Mouse (Mus musculus) cortical plate, adult 2 months (tissue): ENCODE results near the gene Mapk11. TPM values are rescaled to one million over a fixed set of nuclear protein-coding genes. Genes with fewer than 3 reads are reported as not detected.

Experiments used
- H3K27ac ChIP-seq: fragments of 200-500 bp; 2 replicates; pipeline ENCODE4 v1.5.1; 2012; ENCODE audit warnings: low read length, control low read depth, inconsistent platforms; ENCODE audit not compliant: insufficient read depth
- H3K4me1 ChIP-seq: fragments of 200-500 bp; 2 replicates; pipeline ENCODE4 v1.6.1; 2011; ENCODE audit warnings: low read length; ENCODE audit not compliant: control insufficient read depth, insufficient read depth
- H3K4me3 ChIP-seq: fragments of 200-500 bp; 2 replicates; pipeline ENCODE4 v1.5.1; 2011; ENCODE audit warnings: mild to moderate bottlenecking, low read length, control low read depth; ENCODE audit not compliant: insufficient read depth
- CTCF ChIP-seq: fragments of 200-500 bp; IDR thresholded peaks from 2 replicates; pipeline ENCODE4 v1.5.1; 2011; ENCODE audit warnings: mild to moderate bottlenecking, control low read depth, low read length; ENCODE audit not compliant: insufficient read depth; ENCODE audit errors: extremely low read depth
- POLR2A ChIP-seq: fragments of 200-500 bp; IDR thresholded peaks from 2 replicates; pipeline ENCODE4 v1.6.1; 2011; ENCODE audit warnings: mild to moderate bottlenecking, low read length, control low read depth; ENCODE audit not compliant: insufficient read depth; ENCODE audit errors: extremely low read depth
- polyA plus RNA-seq: library from polyadenylated mRNA; depleted of rRNA; stranded (reverse); fragments of >200 nt; gene quantifications from 2 replicates; pipeline ENCODE4 v1.2.3, GENCODE M21; 2012; rRNA removed

Gene Mapk11
- polyA plus RNA-seq, 1 experiment = 91.5 TPM

DNA sequence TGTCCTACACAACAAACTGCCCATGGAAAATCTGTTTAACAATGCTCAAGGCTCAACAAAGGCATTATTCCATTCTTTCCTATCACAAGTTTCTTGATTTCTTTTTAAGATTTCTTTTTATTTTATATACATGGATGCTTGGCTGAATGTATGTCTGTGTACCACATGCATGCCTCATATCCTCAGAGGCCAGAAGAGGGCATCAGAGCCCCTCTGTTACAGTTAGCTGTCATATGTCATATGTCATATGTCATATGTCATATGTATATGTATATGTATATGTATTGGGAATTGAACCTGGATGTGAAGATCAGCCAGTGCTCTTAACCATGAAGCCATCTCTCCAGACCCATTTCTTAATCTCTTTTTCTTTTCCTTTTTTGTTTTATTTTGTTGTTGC is 31.4 kb downstream of the Mapk11 start:
- H3K27ac ChIP-seq = no peak overlapping the region
- peaks cover 11% of the 10 kb centered on the region for H3K4me1 ChIP-seq
- TF ChIP-seq POLR2A (no peak), CTCF (no peak)
- no peak overlapping the region for H3K4me3 ChIP-seq

GRCm38 (mm10) chr15:89110147-89110546 is 39.3 kb downstream of the Mapk11 start:
- Histone ChIP-seq H3K4me3 (no peak overlapping the region), H3K4me1 (no peaks in the 10 kb centered on the region), H3K27ac (no peak overlapping the region)
- TF ChIP-seq POLR2A (no peak), CTCF (no peak)

DNA sequence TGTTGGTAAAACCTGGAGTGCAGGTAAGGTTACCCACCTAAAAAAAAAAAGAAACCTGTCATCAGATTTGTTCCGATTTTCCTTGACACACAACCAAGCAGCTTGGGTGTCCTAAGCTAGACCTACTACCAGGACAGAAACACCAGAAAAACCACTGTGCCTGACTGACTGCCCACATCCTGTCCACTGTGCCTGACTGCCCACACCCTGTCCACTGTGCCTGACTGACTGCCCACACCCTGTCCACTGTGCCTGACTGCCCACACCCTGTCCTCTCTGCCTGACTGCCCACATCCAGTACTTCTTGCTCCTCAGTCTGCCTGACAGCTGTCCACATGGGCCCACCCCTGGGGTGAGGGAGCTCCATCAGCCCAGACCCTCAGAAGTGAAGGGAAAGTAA is 42.5 kb downstream of the Mapk11 start:
- no peak overlapping the region for H3K4me3 ChIP-seq
- no peaks in the 10 kb centered on the region for H3K4me1 ChIP-seq
- TF ChIP-seq CTCF (no peak), POLR2A (no peak)
- no peak overlapping the region for H3K27ac ChIP-seq

DNA sequence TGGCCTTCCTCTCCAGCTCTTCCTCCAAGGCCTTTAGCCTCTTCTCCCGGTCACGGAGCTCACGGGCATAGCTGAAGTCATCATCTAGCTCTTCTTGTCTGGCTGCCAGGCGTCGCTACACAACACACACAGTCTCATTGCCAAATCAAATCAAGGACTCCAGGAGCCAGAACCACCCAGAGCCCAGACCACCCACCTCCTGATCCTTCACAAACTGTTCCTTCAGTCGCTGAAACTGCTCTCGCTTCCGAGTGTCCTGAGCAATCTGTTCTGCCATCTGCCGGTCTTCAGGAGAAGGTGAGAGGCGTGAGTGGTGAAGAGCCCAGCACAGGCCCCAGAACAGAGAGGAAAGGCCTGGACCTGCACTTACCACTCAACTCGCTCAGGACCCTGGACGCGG is 43.4 kb downstream of the Mapk11 start:
- no peak for TF ChIP-seq POLR2A
- TF ChIP-seq CTCF = no peak
- Histone ChIP-seq H3K27ac (no peak overlapping the region), H3K4me1 (no peaks in the 10 kb centered on the region), H3K4me3 (no peak overlapping the region)

DNA sequence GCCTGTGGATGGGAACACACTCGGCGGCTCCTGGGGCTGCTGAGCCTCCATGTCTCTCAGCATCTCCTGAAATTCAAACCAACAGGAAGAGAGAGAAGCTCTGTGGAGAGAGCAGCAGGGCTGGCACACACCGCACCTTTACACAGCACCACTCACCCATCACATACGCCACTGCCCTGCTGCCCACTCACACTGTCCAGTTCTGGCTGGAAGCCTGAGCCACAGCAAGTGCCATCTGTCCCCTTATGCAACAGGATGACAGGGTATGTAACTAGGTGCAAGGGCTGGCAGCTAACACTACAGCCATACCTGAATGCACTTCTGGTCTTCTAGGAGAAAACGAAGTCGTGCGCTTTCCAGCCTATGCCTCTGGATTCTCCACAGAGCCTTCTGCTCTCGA is 45.0 kb downstream of the Mapk11 start:
- Histone ChIP-seq H3K4me1 (no peaks in the 10 kb centered on the region), H3K27ac (no peak overlapping the region), H3K4me3 (no peak overlapping the region)
- no peak for TF ChIP-seq POLR2A
- no peak for TF ChIP-seq CTCF

DNA sequence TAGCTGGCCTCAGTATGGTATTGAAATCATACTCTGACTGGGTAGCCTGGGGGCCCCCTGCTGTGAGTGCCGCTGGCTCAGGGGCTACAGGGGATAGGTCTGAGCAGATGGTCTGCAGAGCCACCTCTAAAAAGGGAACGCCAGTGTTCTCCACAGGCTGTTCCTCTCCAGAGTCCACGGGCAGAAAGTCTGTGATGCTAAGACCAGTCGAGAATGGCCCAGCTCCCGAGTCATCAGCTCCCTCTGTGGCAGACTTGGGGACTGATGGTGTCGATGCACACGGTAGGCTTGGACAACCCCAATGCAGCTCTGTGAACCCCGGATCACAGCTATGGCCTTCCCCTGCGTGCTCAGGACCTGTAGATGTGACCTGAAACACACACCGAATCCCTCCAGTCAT is 45.5 kb downstream of the Mapk11 start:
- Histone ChIP-seq H3K4me1 (no peaks in the 10 kb centered on the region), H3K4me3 (no peak overlapping the region), H3K27ac (no peak overlapping the region)
- TF ChIP-seq POLR2A = no peak
- no peak for TF ChIP-seq CTCF

GRCm38 (mm10) chr15:89102646-89103045 is 46.8 kb downstream of the Mapk11 start:
- H3K4me3 ChIP-seq = no peak overlapping the region
- TF ChIP-seq CTCF (no peak), POLR2A (no peak)
- H3K27ac ChIP-seq = no peak overlapping the region
- H3K4me1 ChIP-seq = no peaks in the 10 kb centered on the region

- H3K4me1 ChIP-seq = no peaks in the 10 kb centered on the region
- H3K27ac ChIP-seq = no peak overlapping the region
- TF ChIP-seq CTCF (no peak), POLR2A (0 out of 2 replicates have a peak, but pooled peaks have one; percentile 6)
- H3K4me3 ChIP-seq = no peak overlapping the region
Measured at GRCm38 (mm10) chr15:89100823-89101222, 48.6 kb downstream of the Mapk11 start.

DNA sequence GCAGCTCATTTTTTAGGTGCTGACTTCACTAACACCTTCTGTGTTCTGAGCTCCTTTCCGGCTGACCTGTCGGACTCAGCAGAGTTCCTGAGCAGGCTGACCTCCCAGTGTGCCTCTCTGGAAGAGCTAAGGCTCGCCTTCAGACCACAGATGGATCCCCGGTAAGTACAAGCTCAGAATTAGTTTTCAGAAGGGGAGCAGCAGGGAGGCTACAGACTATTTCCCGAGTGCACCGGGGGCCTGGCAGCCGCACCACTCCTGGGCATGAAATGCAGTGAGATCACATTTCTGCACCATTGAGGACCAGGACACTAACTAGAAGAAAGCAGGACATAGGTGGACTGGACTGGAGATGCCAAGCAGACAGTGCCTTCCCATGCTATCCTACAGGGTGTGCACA is 50.8 kb downstream of the Mapk11 start:
- no peak overlapping the region for H3K4me3 ChIP-seq
- no peak overlapping the region for H3K27ac ChIP-seq
- TF ChIP-seq CTCF = no peak
- TF ChIP-seq POLR2A = no peak
- no peaks in the 10 kb centered on the region for H3K4me1 ChIP-seq

- TF ChIP-seq POLR2A (no peak), CTCF (no peak)
- Histone ChIP-seq H3K27ac (no peak overlapping the region), H3K4me1 (no peaks in the 10 kb centered on the region), H3K4me3 (no peak overlapping the region)
Measured at GRCm38 (mm10) chr15:89097450-89097849, 52.0 kb downstream of the Mapk11 start.

Other genes with a start within 250 kb of the Mapk11 start
- 1.6 and 2.2 TPM in 2 replicates for gene Ttll8, start 195.2 kb downstream of the Mapk11 start, polyA plus RNA-seq
- gene Mlc1, start 170.6 kb downstream of the Mapk11 start, polyA plus RNA-seq = 155 and 162 TPM in 2 replicates
- gene Mov10l1, start 166.7 kb downstream of the Mapk11 start, polyA plus RNA-seq = not detected in 2 replicates
- 105 and 116 TPM in 2 replicates for gene Panx2, start 89.9 kb downstream of the Mapk11 start, polyA plus RNA-seq
- gene Trabd, start 74.5 kb downstream of the Mapk11 start, polyA plus RNA-seq = 18.5 and 19.9 TPM in 2 replicates
- 37.1 and 38.5 TPM in 2 replicates for gene Selenoo, start 60.5 kb downstream of the Mapk11 start, polyA plus RNA-seq
- 31.8 and 34.1 TPM in 2 replicates for gene Tubgcp6, start 26.5 kb downstream of the Mapk11 start, polyA plus RNA-seq
- gene Hdac10, start 20.9 kb downstream of the Mapk11 start, polyA plus RNA-seq = 31.3 and 36.0 TPM in 2 replicates
- gene Mapk12, start 8.9 kb downstream of the Mapk11 start, polyA plus RNA-seq = 21.0 and 22.3 TPM in 2 replicates
- gene Plxnb2, start 31.2 kb upstream of the Mapk11 start, polyA plus RNA-seq = 51.0 and 52.9 TPM in 2 replicates
- gene Dennd6b, start 46.9 kb upstream of the Mapk11 start, polyA plus RNA-seq = 137 and 148 TPM in 2 replicates
- 119 and 135 TPM in 2 replicates for gene Ppp6r2, start 61.9 kb upstream of the Mapk11 start, polyA plus RNA-seq
- gene Sbf1, start 165.7 kb upstream of the Mapk11 start, polyA plus RNA-seq = 264 and 276 TPM in 2 replicates
- not detected in 2 replicates for gene Adm2, start 173.1 kb upstream of the Mapk11 start, polyA plus RNA-seq
- gene Miox, start 184.8 kb upstream of the Mapk11 start, polyA plus RNA-seq = not detected in 2 replicates
- 12.8 and 13.5 TPM in 2 replicates for gene Lmf2, start 206.0 kb upstream of the Mapk11 start, polyA plus RNA-seq
- gene Ncaph2, start 206.1 kb upstream of the Mapk11 start, polyA plus RNA-seq = 119 TPM in 2 replicates
- 35.2 and 36.9 TPM in 2 replicates for gene Sco2, start 224.2 kb upstream of the Mapk11 start, polyA plus RNA-seq
- gene Tymp, start 227.4 kb upstream of the Mapk11 start, polyA plus RNA-seq = 3.1 and 3.7 TPM in 2 replicates
- gene Odf3b, start 229.7 kb upstream of the Mapk11 start, polyA plus RNA-seq = 5.4 and 5.6 TPM in 2 replicates
- 0.71 and 0.85 TPM in 2 replicates for gene Klhdc7b, start 235.3 kb upstream of the Mapk11 start, polyA plus RNA-seq